ENCODE assay signal across 22 mouse cellular contexts in genomic region chr6:35121925-35122324, GRCm38 (mm10). TPM values are rescaled to one million over a fixed set of nuclear protein-coding genes. Genes with fewer than 3 reads are reported as not detected.
DNase-seq lines count a peak whose midpoint lies in the region; ATAC-seq and TF ChIP-seq lines count a peak whose summit lies in the region.
"Had no signal": no experiment of that assay in that cellular context is flagged by ENCODE, and none has a peak within 500 bp of the region (broad histone marks: within the 10 kb centered on the region; RNA-seq: fewer than 3 reads in every experiment).

No protein-coding gene starts in this region.

- peaks cover 39% of the 10 kb centered on the region for H3K79me2 ChIP-seq in CH12.LX (replicated peaks; ENCODE audit: control insufficient read depth, extremely low read depth, insufficient read depth, poor library complexity, severe bottlenecking)

- dilution Hi-C loops in CH12.LX (cut with MboI; ENCODE audit: extremely low pct_ligation_motif_present, extremely low pct_unique_long_range_greater_than_20kb, low sequenced_read_pairs), result no loop called here

- no peak for DNase-seq in CH12.LX (ENCODE audit: extremely low read depth)
- DNase-seq in retina, postnatal 1 day, result no peak
- no peak for DNase-seq in midbrain, embryonic 10.5 days (ENCODE audit: low spot score)
- DNase-seq: adrenal gland, adult 2 months; adrenal gland, adult 8-10 months; adrenal gland, postnatal 10 days; adrenal gland, postnatal 14 days; adrenal gland, postnatal 25 days; adrenal gland, postnatal 36 days; B cell, adult 2 months; cerebellum, adult 11 months; cerebellum, adult 11-12 months; cerebellum, adult 18-20 months; cerebellum, adult 2 months; cerebellum, adult 8-10 months had no signal

- in situ Hi-C loops in CH12.LX (cut with MboI; ENCODE audit: low pct_ligation_motif_present, low pct_unique_long_range_greater_than_20kb, low sequenced_read_pairs), result no loop called here

- no peak overlapping the region for H3K27ac ChIP-seq in CH12.LX (ENCODE audit: insufficient read depth, low read depth)
- no peak overlapping the region for H3K27ac ChIP-seq in neural tube, embryonic 15.5 days (replicated peaks)
- no peak overlapping the region for H3K27ac ChIP-seq in forebrain, embryonic 12.5 days
- H3K27ac ChIP-seq in midbrain, embryonic 10.5 days (replicated peaks), result no peak overlapping the region

- no peaks in the 10 kb centered on the region for H3K27me3 ChIP-seq in CH12.LX (replicated peaks)
- H3K27me3 ChIP-seq in neural tube, embryonic 15.5 days (replicated peaks), result no peaks in the 10 kb centered on the region
- H3K27me3 ChIP-seq in forebrain, embryonic 12.5 days, result no peaks in the 10 kb centered on the region
- H3K27me3 ChIP-seq in midbrain, embryonic 10.5 days (ENCODE audit: low read depth, poor library complexity, severe bottlenecking), result no peaks in the 10 kb centered on the region
- H3K27me3 ChIP-seq: Patski had no signal

- peaks cover 5 to 15% of the 10 kb centered on the region in 2 experiments; a peak in 3 of 4 replicates for H3K4me1 ChIP-seq in CH12.LX (ENCODE audit: control insufficient read depth in 1 of 2, insufficient read depth in 2 of 2)
- no peaks in the 10 kb centered on the region for H3K4me1 ChIP-seq in neural tube, embryonic 15.5 days
- H3K4me1 ChIP-seq in forebrain, embryonic 12.5 days, result no peaks in the 10 kb centered on the region
- H3K4me1 ChIP-seq in midbrain, embryonic 10.5 days, result no peaks in the 10 kb centered on the region

- no peak for TF ChIP-seq RAD21 in CH12.LX (IDR thresholded peaks at IDR 0.05; ENCODE audit: low read depth, low read length)

- H3K9ac ChIP-seq in CH12.LX (ENCODE audit: insufficient read depth, low read depth), result no peak overlapping the region
- H3K9ac ChIP-seq in neural tube, embryonic 15.5 days (replicated peaks), result no peak overlapping the region
- H3K9ac ChIP-seq in forebrain, embryonic 12.5 days, result no peak overlapping the region

- H3K4me3 ChIP-seq in CH12.LX (replicated peaks in 1 of 3; ENCODE audit: low read depth in 2 of 3, low read length in 2 of 3, poor library complexity in 1 of 3), result no peak overlapping the region
- no peak overlapping the region for H3K4me3 ChIP-seq in neural tube, embryonic 15.5 days (replicated peaks)
- H3K4me3 ChIP-seq in forebrain, embryonic 12.5 days (replicated peaks), result no peak overlapping the region
- no peak overlapping the region for H3K4me3 ChIP-seq in midbrain, embryonic 10.5 days

- TF ChIP-seq POLR2A in CH12.LX (IDR thresholded peaks at IDR 0.05; ENCODE audit: low read depth, low read length), result no peak

- peaks cover 5 to 48% of the 10 kb centered on the region in 2 experiments for H3K36me3 ChIP-seq in CH12.LX (replicated peaks in 1 of 2; ENCODE audit: control insufficient read depth in 1 of 2, insufficient read depth in 1 of 2, low read length in 1 of 2)
- no peaks in the 10 kb centered on the region for H3K36me3 ChIP-seq in neural tube, embryonic 15.5 days
- H3K36me3 ChIP-seq in forebrain, embryonic 12.5 days (replicated peaks), result peaks cover 3% of the 10 kb centered on the region; the same call in 1 of the 2 replicates
- H3K36me3 ChIP-seq in midbrain, embryonic 10.5 days, result peaks cover 29% of the 10 kb centered on the region

- TF ChIP-seq CTCF in CH12.LX (conservative IDR thresholded peaks at IDR 0.05 in 1 of 2, IDR thresholded peaks at IDR 0.05 in 1 of 2; ENCODE audit: low read depth in 2 of 2, low read length in 2 of 2), result no peak

- H3K4me2 ChIP-seq in CH12.LX (ENCODE audit: insufficient read depth, low read depth, poor library complexity, severe bottlenecking), result 0 out of 2 replicates have a peak overlapping the region, but pooled peaks have one; percentile 15
- no peak overlapping the region for H3K4me2 ChIP-seq in neural tube, embryonic 15.5 days
- no peak overlapping the region for H3K4me2 ChIP-seq in forebrain, embryonic 12.5 days

- WGBS in neural tube, embryonic 15.5 days, result 96% methylated on average over 3 of the region's 3 CpGs
- WGBS in forebrain, embryonic 12.5 days, result 95% methylated on average over 3 of the region's 3 CpGs
- 97% methylated on average over 3 of the region's 3 CpGs for WGBS in midbrain, embryonic 10.5 days

- TF ChIP-seq EP300 in CH12.LX (IDR thresholded peaks at IDR 0.05; ENCODE audit: low read length), result no peak

- peak; percentile 92 for ATAC-seq in CD4-positive, CD25-positive, alpha-beta regulatory T cell, adult 4 months
- peak; percentile 86 for ATAC-seq in activated CD4-positive, CD25-positive, alpha-beta regulatory T cell, adult 4 months
- peak; percentile 86 for ATAC-seq in inflammation-experienced regulatory T-cells, adult 6 months
- ATAC-seq in neural tube, embryonic 15.5 days (ENCODE audit: low FRiP score), result no peak
- ATAC-seq in forebrain, embryonic 12.5 days (ENCODE audit: low FRiP score), result no peak
- ATAC-seq: Patski had no signal

- no peaks in the 10 kb centered on the region for H3K9me3 ChIP-seq in CH12.LX (replicated peaks; ENCODE audit: low read length)
- H3K9me3 ChIP-seq in neural tube, embryonic 15.5 days (replicated peaks), result no peaks in the 10 kb centered on the region
- no peaks in the 10 kb centered on the region for H3K9me3 ChIP-seq in forebrain, embryonic 12.5 days
- H3K9me3 ChIP-seq in midbrain, embryonic 10.5 days (replicated peaks), result no peaks in the 10 kb centered on the region
- H3K9me3 ChIP-seq: G1E had no signal

TF ChIP-seq in CH12.LX, 34 proteins besides CTCF, POLR2A, EP300 and RAD21:
- 0 out of 2 replicates have a peak, but pooled peaks have one; percentile 11 for TF ChIP-seq SIN3A (IDR thresholded peaks at IDR 0.05; ENCODE audit: low read length)
- no peak for TF ChIP-seq USF2 (conservative IDR thresholded peaks at IDR 0.05; ENCODE audit: low read depth, low read length)
- TF ChIP-seq IRF4 (IDR thresholded peaks at IDR 0.05; ENCODE audit: low read depth, low read length), result no peak
TF ChIP-seq in CH12.LX: peak in this region for 1.

RNA-seq across cellular contexts. Expression of gene Cnot4, which starts 11.6 kb away (rescaled TPM):
- polyA plus RNA-seq in CD4-positive, CD25-positive, alpha-beta regulatory T cell, adult 4 months (2017; shearing (Covaris generic)), result 10 to 100 TPM; 50.3 to 72.7 TPM
- total RNA-seq in CH12.LX (2012; rRNA removed) (6.0 and 7.7 TPM in 2 replicates), CH12.LX (2014; rRNA removed) (7.5 and 8.7 TPM in 2 replicates)
- 15.7 and 25.1 TPM in 2 replicates for polyA plus RNA-seq in CH12.LX (2012; ENCODE audit: insufficient read length, low read depth)
- polyA plus RNA-seq in activated CD4-positive, CD25-positive, alpha-beta regulatory T cell, adult 4 months (2017; shearing (Covaris generic)), result 10 to 100 TPM; 38.4 to 56.6 TPM
- polyA plus RNA-seq in inflammation-experienced regulatory T-cells, adult 6 months (2017; shearing (Covaris generic)), result 10 to 100 TPM; 47.0 to 73.9 (median 50.1) TPM
- 33.9 and 34.7 TPM in 2 replicates for polyA plus RNA-seq in neural tube, embryonic 15.5 days (2015; fragmentation: Nextera tagmentation; extraction: Ambion mirVana)
- 31.2 and 34.9 TPM in 2 replicates for polyA plus RNA-seq in forebrain, embryonic 12.5 days (2016; fragmentation: Nextera tagmentation; extraction: Ambion mirVana)
- polyA plus RNA-seq in midbrain, embryonic 10.5 days (2016; fragmentation: Nextera tagmentation; extraction: Ambion mirVana), result 25.1 and 26.1 TPM in 2 replicates

RNA-seq across cellular contexts. Expression of gene Nup205, which starts 55.3 kb away (rescaled TPM):
- polyA plus RNA-seq in CD4-positive, CD25-positive, alpha-beta regulatory T cell, adult 4 months (2017; shearing (Covaris generic)), result 10 to 100 TPM; 17.4 to 17.8 TPM
- 82.0 and 93.0 TPM in 2 replicates for total RNA-seq in CH12.LX (2012; rRNA removed)
- 108 and 114 TPM in 2 replicates for total RNA-seq in CH12.LX (2014; rRNA removed)
- polyA plus RNA-seq in CH12.LX (2012; ENCODE audit: insufficient read length, low read depth), result 103 and 121 TPM in 2 replicates
- 10 to 100 TPM; 18.0 to 18.6 TPM for polyA plus RNA-seq in activated CD4-positive, CD25-positive, alpha-beta regulatory T cell, adult 4 months (2017; shearing (Covaris generic))
- 10 to 100 TPM; 13.8 to 20.1 (median 17.3) TPM for polyA plus RNA-seq in inflammation-experienced regulatory T-cells, adult 6 months (2017; shearing (Covaris generic))
- 17.8 and 20.7 TPM in 2 replicates for polyA plus RNA-seq in neural tube, embryonic 15.5 days (2015; fragmentation: Nextera tagmentation; extraction: Ambion mirVana)
- polyA plus RNA-seq in forebrain, embryonic 12.5 days (2016; fragmentation: Nextera tagmentation; extraction: Ambion mirVana), result 58.6 and 62.0 TPM in 2 replicates
- polyA plus RNA-seq in midbrain, embryonic 10.5 days (2016; fragmentation: Nextera tagmentation; extraction: Ambion mirVana), result 50.6 and 50.7 TPM in 2 replicates

Comparison
In these comparisons a context has a peak if more than half of its experiments do, and no peak if none do; other contexts are left out.
1. ATAC-seq: peak in CD4-positive, CD25-positive, alpha-beta regulatory T cell, adult 4 months (single experiment), activated CD4-positive, CD25-positive, alpha-beta regulatory T cell, adult 4 months (single experiment) and inflammation-experienced regulatory T-cells, adult 6 months (single experiment); none in neural tube, embryonic 15.5 days (single experiment) and forebrain, embryonic 12.5 days (single experiment).